Comparison of ENCODE assay signal across 12 mouse cellular contexts in genomic region chr6:89296909-89297695, GRCm38 (mm10).
DNase-seq lines count a peak whose midpoint lies in the region; ATAC-seq lines count a peak whose summit lies in the region.
"Had no signal": no experiment of that assay in that cellular context is flagged by ENCODE, and none has a peak within 500 bp of the region (broad histone marks: within the 10 kb centered on the region; RNA-seq: fewer than 3 reads in every experiment).

No protein-coding gene starts in this region.

- H3K27me3 ChIP-seq in midbrain, embryonic 14.5 days (ENCODE audit: control insufficient read depth, insufficient read depth, low read length): no peaks in the 10 kb centered on the region

- no peaks in the 10 kb centered on the region for H3K36me3 ChIP-seq in midbrain, embryonic 14.5 days (ENCODE audit: control insufficient read depth, insufficient read depth, low read length)

- no peak; the same call in 1 of the 2 replicates for ATAC-seq in midbrain, embryonic 14.5 days (ENCODE audit: low FRiP score, low TSS enrichment)
- ATAC-seq in megakaryocyte progenitor cell, adult 5-6 weeks (replicated peaks; ENCODE audit: poor library complexity): no peak
- ATAC-seq: liver, postnatal 0 days had no signal

- H3K9ac ChIP-seq in midbrain, embryonic 14.5 days (replicated peaks; ENCODE audit: low read length): no peak overlapping the region
- H3K9ac ChIP-seq: liver, postnatal 0 days had no signal

- H3K4me2 ChIP-seq in midbrain, embryonic 14.5 days (ENCODE audit: low read length): no peak overlapping the region

- no peaks in the 10 kb centered on the region for H3K9me3 ChIP-seq in midbrain, embryonic 14.5 days (ENCODE audit: control insufficient read depth, low read length)

- H3K27ac ChIP-seq in brown adipose tissue, adult 24 weeks (replicated peaks; ENCODE audit: low read depth, low read length): peak overlapping the region; percentile 12; the same call in 1 of the 2 replicates
- H3K27ac ChIP-seq in midbrain, embryonic 14.5 days (replicated peaks; ENCODE audit: low read depth, low read length): no peak overlapping the region

- H3K4me1 ChIP-seq in brown adipose tissue, adult 24 weeks (ENCODE audit: control insufficient read depth, insufficient read depth, insufficient read length, low read length): no peaks in the 10 kb centered on the region; the same call in 1 of the 2 replicates
- peaks cover 9% of the 10 kb centered on the region for H3K4me1 ChIP-seq in midbrain, embryonic 14.5 days (ENCODE audit: control insufficient read depth, insufficient read depth, low read length)

- WGBS in midbrain, embryonic 14.5 days: 37% methylated on average over 15 of the region's 15 CpGs

- peak; percentile 85 for DNase-seq in kidney, adult 11 months
- DNase-seq in kidney, postnatal 4 days: no peak
- DNase-seq in adipocyte (ENCODE audit: low spot score): peak; percentile 20
- peak; percentile 60 for DNase-seq in midbrain, embryonic 14.5 days
- no peak for DNase-seq in urinary bladder, postnatal 14 days (ENCODE audit: low spot score)
- DNase-seq: adrenal gland, adult 8-10 months; cerebellum, adult 9-10 months; gastrocnemius, postnatal 10 days; liver, postnatal 0 days; spleen, adult 18-20 months had no signal

- no peak overlapping the region for H3K4me3 ChIP-seq in brown adipose tissue, adult 24 weeks (ENCODE audit: insufficient read depth, low read depth, low read length)
- no peak overlapping the region for H3K4me3 ChIP-seq in midbrain, embryonic 14.5 days (replicated peaks; ENCODE audit: low read depth, low read length)

Comparison
In these comparisons a context has a peak if more than half of its experiments do, and no peak if none do; other contexts are left out.
1. DNase-seq: peak in kidney, adult 11 months (single experiment), adipocyte (single experiment) and midbrain, embryonic 14.5 days (single experiment); none in kidney, postnatal 4 days (0 of 2) and urinary bladder, postnatal 14 days (single experiment).